Mouse (Mus musculus): Measurements from ENCODE around the gene Srrm4.

Srrm4 gene

GRCm38 (mm10) chr5:116553106-116553505 lies 38.5 kb downstream of the Srrm4 start:
- DNase-seq (ENCODE audit: extremely low spot score), result no peak

GRCm38 (mm10) chr5:116552584-116552983 lies 39.0 kb downstream of the Srrm4 start:
- DNase-seq (ENCODE audit: extremely low spot score), result no peak

- DNase-seq (ENCODE audit: extremely low spot score), result peak; percentile 42
Observed at GRCm38 (mm10) chr5:116545746-116546145, 45.9 kb downstream of the Srrm4 start.

GRCm38 (mm10) chr5:116542317-116542716 lies 49.3 kb downstream of the Srrm4 start:
- DNase-seq (ENCODE audit: extremely low spot score), result no peak

- no peak for DNase-seq (ENCODE audit: extremely low spot score)
Observed at GRCm38 (mm10) chr5:116541128-116541527, 50.5 kb downstream of the Srrm4 start.

GRCm38 (mm10) chr5:116539360-116539759 lies 52.3 kb downstream of the Srrm4 start:
- no peak for DNase-seq (ENCODE audit: extremely low spot score)

GRCm38 (mm10) chr5:116538491-116538890 lies 53.1 kb downstream of the Srrm4 start:
- DNase-seq (ENCODE audit: extremely low spot score), result peak; percentile 18

GRCm38 (mm10) chr5:116526324-116526723 lies 65.3 kb downstream of the Srrm4 start:
- DNase-seq (ENCODE audit: extremely low spot score), result no peak

- DNase-seq (ENCODE audit: extremely low spot score), result no peak
Observed at GRCm38 (mm10) chr5:116525308-116525707, 66.3 kb downstream of the Srrm4 start.

GRCm38 (mm10) chr5:116523553-116523952 lies 68.1 kb downstream of the Srrm4 start:
- DNase-seq (ENCODE audit: extremely low spot score), result no peak

- no peak for DNase-seq (ENCODE audit: extremely low spot score)
Observed at GRCm38 (mm10) chr5:116523079-116523478, 68.5 kb downstream of the Srrm4 start.

GRCm38 (mm10) chr5:116522273-116522672 lies 69.3 kb downstream of the Srrm4 start:
- no peak for DNase-seq (ENCODE audit: extremely low spot score)

GRCm38 (mm10) chr5:116518047-116518446 lies 73.6 kb downstream of the Srrm4 start:
- peak; percentile 43 for DNase-seq (ENCODE audit: extremely low spot score)

GRCm38 (mm10) chr5:116512135-116512534 lies 79.5 kb downstream of the Srrm4 start:
- no peak for DNase-seq (ENCODE audit: extremely low spot score)

- DNase-seq (ENCODE audit: extremely low spot score), result no peak
Observed at GRCm38 (mm10) chr5:116510229-116510628, 81.4 kb downstream of the Srrm4 start.

GRCm38 (mm10) chr5:116501342-116501741 lies 90.3 kb downstream of the Srrm4 start:
- no peak for DNase-seq (ENCODE audit: extremely low spot score)

- DNase-seq (ENCODE audit: extremely low spot score), result no peak
Observed at GRCm38 (mm10) chr5:116498880-116499640, 92.6 kb downstream of the Srrm4 start.

GRCm38 (mm10) chr5:116497866-116498265 lies 93.8 kb downstream of the Srrm4 start:
- no peak for DNase-seq (ENCODE audit: extremely low spot score)

GRCm38 (mm10) chr5:116497205-116497604 lies 94.4 kb downstream of the Srrm4 start:
- peak; percentile 71 for DNase-seq (ENCODE audit: extremely low spot score)

- DNase-seq (ENCODE audit: extremely low spot score), result no peak
Observed at GRCm38 (mm10) chr5:116496717-116497116, 94.9 kb downstream of the Srrm4 start.

GRCm38 (mm10) chr5:116495466-116495865 lies 96.2 kb downstream of the Srrm4 start:
- no peak for DNase-seq (ENCODE audit: extremely low spot score)

- no peak for DNase-seq (ENCODE audit: extremely low spot score)
Observed at GRCm38 (mm10) chr5:116494377-116494776, 97.2 kb downstream of the Srrm4 start.

- no peak for DNase-seq (ENCODE audit: extremely low spot score)
Observed at GRCm38 (mm10) chr5:116492726-116493125, 98.9 kb downstream of the Srrm4 start.
